Comparison of ENCODE assay signal across 19 mouse cellular contexts in the genomic region with DNA sequence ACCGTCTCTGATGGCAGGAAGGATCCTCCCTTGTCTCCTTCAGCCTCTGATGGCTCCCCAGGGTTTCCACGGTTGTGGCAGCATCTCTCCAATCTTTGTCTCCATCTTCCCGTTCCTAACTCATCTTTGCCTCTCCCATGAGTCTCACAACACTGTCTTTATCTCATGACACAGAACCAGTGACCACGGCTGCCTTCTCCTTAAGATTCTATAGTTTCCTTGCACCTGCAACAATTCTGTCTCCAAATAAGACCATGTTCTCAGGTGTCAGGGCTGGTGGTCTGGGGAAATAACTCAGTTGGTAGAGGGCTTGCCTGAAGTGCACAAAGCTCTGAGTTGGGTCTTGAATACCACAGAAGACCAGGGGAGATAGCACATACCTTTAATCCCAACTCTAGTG.
"Had no signal": no experiment of that assay in that cellular context is flagged by ENCODE, and none has a peak within 500 bp of the region (broad histone marks: within the 10 kb centered on the region; RNA-seq: fewer than 3 reads in every experiment).

No protein-coding gene starts in this region.

- H3K9me3 ChIP-seq: midbrain, embryonic 12.5 days; neural tube, embryonic 13.5 days; neural tube, embryonic 15.5 days; stomach, embryonic 15.5 days had no signal

- H3K9ac ChIP-seq: liver, embryonic 14.5 days; lung, embryonic 14.5 days; midbrain, embryonic 12.5 days; neural tube, embryonic 13.5 days; neural tube, embryonic 15.5 days; stomach, embryonic 15.5 days had no signal

- DNase-seq: lung, adult 18-20 months; lung, embryonic 14.5 days; lung, postnatal 10 days; lung, postnatal 4 days; midbrain, embryonic 14.5 days; retina, postnatal 1 day; right cerebral cortex, adult 18-20 months; right cerebral cortex, postnatal 25 days; right cerebral cortex, postnatal 4 days; spleen, adult 18-20 months; thymus, adult 2 months; thymus, postnatal 36 days had no signal

- H3K36me3 ChIP-seq: midbrain, embryonic 12.5 days; neural tube, embryonic 13.5 days; neural tube, embryonic 15.5 days; stomach, embryonic 15.5 days had no signal

- H3K27ac ChIP-seq: liver, embryonic 14.5 days; midbrain, embryonic 12.5 days; neural tube, embryonic 13.5 days; neural tube, embryonic 15.5 days; stomach, embryonic 15.5 days; stomach, postnatal 0 days had no signal

- H3K4me3 ChIP-seq: midbrain, embryonic 12.5 days; myocyte; neural tube, embryonic 13.5 days; neural tube, embryonic 15.5 days; stomach, embryonic 15.5 days had no signal

- H3K4me2 ChIP-seq: lung, embryonic 14.5 days; midbrain, embryonic 12.5 days; neural tube, embryonic 13.5 days; neural tube, embryonic 15.5 days; stomach, embryonic 15.5 days had no signal

- H3K27me3 ChIP-seq: neural tube, embryonic 15.5 days; stomach, embryonic 15.5 days had no signal
